Mouse (Mus musculus) kidney, embryonic 14.5 days (tissue): ENCODE results near the gene Caskin2. TPM values are rescaled to one million over a fixed set of nuclear protein-coding genes. Genes with fewer than 3 reads are reported as not detected.
"Not testable (repeated sequence)": the region's sequence is repeated elsewhere in the genome, so short reads cannot be mapped to it uniquely, and the experiment has no call there.

ENCODE experiments used
- ATAC-seq: fragments of 200-750 bp; cut with Nextera tagmentation; 2 replicates; pipeline ENCODE4 v1.8.0; 2017; ENCODE audit warnings: moderate number of reproducible peaks, mild to moderate bottlenecking, moderate TSS enrichment, moderate library complexity; ENCODE audit not compliant: low FRiP score, low TSS enrichment
- H3K27ac ChIP-seq: fragments of 300-500 bp; sonication (generic); 2 replicates; pipeline ENCODE4 v1.5.1; 2014; ENCODE audit warnings: low read depth, mild to moderate bottlenecking, low read length, moderate library complexity, mixed read lengths
- H3K27me3 ChIP-seq: fragments of 300-500 bp; sonication (generic); 2 replicates; pipeline ENCODE4 v1.6.1; 2014; ENCODE audit warnings: mild to moderate bottlenecking, low read length; ENCODE audit not compliant: control insufficient read depth, insufficient read depth
- H3K36me3 ChIP-seq: fragments of 300-500 bp; sonication (generic); 2 replicates; pipeline ENCODE4 v1.6.1; 2014; ENCODE audit warnings: low read length, mixed read lengths; ENCODE audit not compliant: control insufficient read depth, insufficient read depth
- H3K4me1 ChIP-seq: fragments of 300-500 bp; sonication (generic); 2 replicates; pipeline ENCODE4 v1.6.1; 2014; ENCODE audit warnings: low read length, mixed read lengths; ENCODE audit not compliant: control insufficient read depth, insufficient read depth
- H3K4me2 ChIP-seq: fragments of 300-500 bp; sonication (generic); replicated peaks from 2 replicates; pipeline ENCODE4 v1.6.1; 2014; ENCODE audit warnings: low read depth, mild to moderate bottlenecking, low read length
- H3K4me3 ChIP-seq: fragments of 300-500 bp; sonication (generic); 2 replicates; pipeline ENCODE4 v1.5.1; 2014; ENCODE audit warnings: mild to moderate bottlenecking, low read length
- H3K9ac ChIP-seq: fragments of 300-500 bp; sonication (generic); 2 replicates; pipeline ENCODE4 v1.6.1; 2014; ENCODE audit warnings: low read depth, mild to moderate bottlenecking, low read length, moderate library complexity
- H3K9me3 ChIP-seq: fragments of 300-500 bp; sonication (generic); 2 replicates; pipeline ENCODE4 v1.6.1; 2016; ENCODE audit warnings: low read length; ENCODE audit not compliant: control insufficient read depth
- WGBS: fragments of 180-500 bp; shearing (Covaris S2); extraction: QIAGEN DNeasy Blood & Tissue Kit; methylation state at CpG from one replicate; pipeline ENCODE4 v1.1.7; 2014; 5-methylcytosine and 5-hydroxymethylcytosine counted together
- polyA plus RNA-seq: library from polyadenylated mRNA; unstranded; fragments of >200 nt; fragmentation: Nextera tagmentation; extraction: Ambion mirVana; gene quantifications from 2 replicates; pipeline ENCODE4 v1.2.1, GENCODE M21; 2014

The Caskin2 gene
- polyA plus RNA-seq, 1 experiment from 2014 or later: 17.5 TPM

DNA sequence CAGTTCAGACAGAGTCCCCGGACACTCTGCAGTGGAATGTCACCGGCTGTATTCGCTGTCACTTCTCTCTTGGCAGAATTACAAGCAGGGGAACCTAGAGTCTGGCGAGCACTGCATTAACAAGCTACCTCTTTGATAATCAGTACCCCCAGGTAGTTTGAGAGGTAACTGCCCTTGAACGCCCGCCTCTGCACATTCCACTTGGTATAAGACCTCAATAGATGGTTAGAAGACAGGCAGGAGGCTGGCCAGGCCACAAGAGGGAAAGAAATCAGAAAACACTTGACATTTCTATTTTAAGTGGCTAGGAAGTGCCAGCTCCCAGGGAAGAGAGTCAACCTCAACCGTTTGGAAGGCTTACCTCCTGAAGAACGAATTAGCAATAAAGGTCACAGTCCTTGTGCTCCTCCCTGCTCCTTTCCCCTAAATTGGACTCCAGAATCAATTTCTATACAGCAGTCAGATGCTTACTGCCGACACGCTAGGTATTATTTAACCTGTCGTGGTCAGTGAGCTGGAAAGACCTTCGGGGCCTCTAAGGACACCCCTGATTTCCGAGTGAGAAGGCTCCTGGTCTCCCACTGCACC is 47.0 kb downstream of the Caskin2 start:
- peaks cover 24% of the 10 kb centered on the region for H3K4me1 ChIP-seq
- peak overlapping the region; percentile 78 for H3K9ac ChIP-seq
- no peaks in the 10 kb centered on the region for H3K9me3 ChIP-seq
- 23% methylated on average over 13 of the region's 13 CpGs for WGBS
- no peaks in the 10 kb centered on the region for H3K27me3 ChIP-seq
- peak overlapping the region; percentile 80 for H3K4me2 ChIP-seq
- peak overlapping the region; percentile 81 for H3K4me3 ChIP-seq
- no peaks in the 10 kb centered on the region for H3K36me3 ChIP-seq
- H3K27ac ChIP-seq: peak overlapping the region; percentile 87
- ATAC-seq: no peak

DNA sequence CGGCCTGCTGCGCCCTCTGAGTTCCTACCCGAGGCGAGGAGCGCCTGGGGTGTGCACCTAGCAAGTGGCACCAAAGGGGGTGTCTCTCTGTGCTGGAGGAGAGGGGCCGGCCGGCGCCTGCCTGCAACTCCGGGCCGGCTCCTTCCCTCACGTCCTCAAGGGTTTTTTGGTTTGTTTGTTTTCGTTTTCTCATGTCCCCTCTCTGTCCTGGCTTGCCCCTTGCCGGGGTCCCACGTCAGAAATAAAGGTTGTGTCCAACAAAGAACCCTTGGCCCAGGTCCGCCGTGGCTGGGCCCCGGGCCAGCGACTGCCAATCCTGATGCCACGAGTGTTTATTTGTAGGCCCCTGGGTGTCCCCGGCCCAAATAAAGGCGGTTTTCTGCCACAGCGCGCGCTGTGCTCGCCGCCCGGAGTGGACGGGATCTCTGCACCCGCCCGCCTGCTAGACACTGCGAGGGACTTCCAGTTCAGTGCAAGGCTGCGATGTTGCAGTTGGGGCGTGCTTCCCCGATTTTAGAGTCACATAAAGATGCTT is 47.8 kb downstream of the Caskin2 start:
- Histone ChIP-seq H3K27me3 (no peaks in the 10 kb centered on the region), H3K4me1 (peaks cover 24% of the 10 kb centered on the region), H3K4me3 (peak overlapping the region; percentile 81), H3K36me3 (no peaks in the 10 kb centered on the region), H3K9ac (peak overlapping the region; percentile 78), H3K9me3 (no peaks in the 10 kb centered on the region), H3K4me2 (peak overlapping the region; percentile 80), H3K27ac (peak overlapping the region; percentile 87)
- WGBS: under 1% methylated on average over 32 of the region's 34 CpGs
- peak; percentile 87 for ATAC-seq

DNA sequence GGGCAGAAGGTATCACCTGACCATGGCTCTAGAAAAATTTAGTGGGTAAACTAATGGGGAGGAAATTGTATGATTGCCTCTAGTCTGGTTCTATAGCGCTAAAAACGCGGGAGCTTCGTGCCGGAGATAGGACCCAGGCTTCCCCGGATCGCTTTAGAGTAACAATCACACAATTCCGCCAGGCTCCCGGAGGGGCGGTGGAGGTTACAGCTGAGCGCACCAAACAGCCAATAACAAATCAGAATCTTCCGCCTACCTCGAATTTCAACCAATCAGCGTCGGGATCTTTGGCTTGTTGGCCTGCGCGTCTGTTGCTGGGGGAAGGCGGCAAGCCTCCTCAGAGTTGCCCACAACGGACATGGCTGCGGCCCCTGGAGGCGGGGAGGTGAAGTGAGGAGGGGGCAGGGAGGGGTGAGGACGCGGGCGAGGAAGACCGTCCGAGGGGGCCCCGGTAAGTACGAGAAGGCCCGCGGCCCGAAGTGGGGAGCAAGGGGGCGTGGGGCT is 48.3 kb downstream of the Caskin2 start, which contains the start of gene Tmem94:
Gene Tmem94, plus strand, starts transcription at position 331 of the 504 bp plus-strand sequence.
- no peaks in the 10 kb centered on the region for H3K36me3 ChIP-seq
- WGBS: under 1% methylated on average over 31 of the region's 32 CpGs
- ATAC-seq: peak; percentile 98

DNA sequence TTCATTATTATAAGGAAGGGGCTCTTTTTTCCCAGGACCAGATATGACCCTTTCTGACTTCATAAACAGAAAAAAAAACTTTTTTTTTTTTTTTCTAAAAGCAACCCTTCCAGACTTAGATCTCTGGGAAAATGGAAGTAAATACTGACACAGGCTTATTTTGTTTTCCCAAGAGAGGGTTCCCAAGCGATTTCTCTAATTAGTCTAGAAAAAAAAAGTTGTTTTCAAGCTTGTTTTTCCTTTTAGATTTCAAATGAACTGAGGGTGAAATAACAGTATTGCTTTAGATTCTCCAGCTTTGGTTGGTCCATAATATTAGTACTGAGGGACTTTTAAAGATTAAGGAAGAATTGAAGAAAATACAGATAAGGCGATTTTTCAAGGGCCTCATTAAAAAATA is 48.7 kb downstream of the Caskin2 start:
- no peak for ATAC-seq
- Histone ChIP-seq H3K27me3 (no peaks in the 10 kb centered on the region), H3K4me1 (peaks cover 17% of the 10 kb centered on the region), H3K9me3 (no peaks in the 10 kb centered on the region), H3K4me3 (peak overlapping the region; percentile 81), H3K36me3 (no peaks in the 10 kb centered on the region), H3K9ac (peak overlapping the region; percentile 15; the same call in 1 of the 2 replicates), H3K4me2 (peak overlapping the region; percentile 35), H3K27ac (no peak overlapping the region)
- WGBS: 32% methylated on average over 2 of the region's 2 CpGs

More for the DNA sequence above, 48.3 kb downstream of the Caskin2 start, which contains the start of gene Tmem94:
- Histone ChIP-seq H3K9ac (peak within 1 kb of the TSS; percentile 78), H3K4me2 (peak within 1 kb of the TSS; percentile 80), H3K9me3 (no peaks in the 10 kb centered on the region), H3K27me3 (no peaks in the 10 kb centered on the region), H3K4me1 (peaks cover 21% of the 10 kb centered on the region), H3K4me3 (peak within 1 kb of the TSS; percentile 81), H3K27ac (peak within 1 kb of the TSS; percentile 87)

DNA sequence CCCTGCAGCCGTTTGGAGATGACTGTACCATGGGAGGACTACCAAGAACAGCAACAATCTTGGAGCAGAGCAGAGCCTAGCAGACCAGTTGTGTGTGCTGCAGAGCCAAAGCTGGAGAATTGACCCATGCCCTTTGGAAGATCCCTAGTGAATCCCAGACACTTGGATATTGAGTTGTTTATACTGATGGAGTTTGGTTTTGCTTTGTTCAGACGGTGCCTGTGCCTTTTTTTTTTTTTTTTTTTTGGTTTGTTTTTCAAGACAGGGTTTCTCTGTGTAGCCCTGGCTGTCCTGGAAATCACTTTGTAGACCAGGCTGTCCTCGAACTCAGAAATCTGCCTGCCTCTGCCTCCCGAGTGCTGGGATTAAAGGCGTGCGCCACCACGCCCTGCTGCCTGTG is 51.3 kb downstream of the Caskin2 start:
- H3K27me3 ChIP-seq, H3K4me2 ChIP-seq, H3K27ac ChIP-seq, H3K36me3 ChIP-seq, H3K9ac ChIP-seq, H3K9me3 ChIP-seq, ATAC-seq, H3K4me3 ChIP-seq, H3K4me1 ChIP-seq: not testable (repeated sequence)
- WGBS: 91% methylated on average over 7 of the region's 7 CpGs

DNA sequence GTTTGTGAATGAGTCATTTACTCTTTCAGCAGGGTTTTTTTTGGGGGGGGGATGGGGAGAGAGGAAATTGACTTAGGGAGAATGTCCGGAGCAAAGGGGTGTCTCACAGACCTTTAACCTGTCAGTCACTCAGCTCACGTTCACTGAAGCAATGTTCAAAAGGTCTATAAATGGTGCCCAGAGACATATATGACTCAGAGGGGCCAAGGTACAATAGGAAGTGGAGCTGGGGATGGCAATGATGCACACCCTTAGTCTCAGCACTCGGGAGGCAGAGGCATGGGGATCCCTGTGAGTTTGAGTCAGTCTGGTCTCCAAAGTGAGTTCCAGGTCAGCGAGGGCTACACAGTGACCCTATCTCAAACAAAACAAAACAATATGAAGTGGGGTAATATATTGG is 60.0 kb downstream of the Caskin2 start:
- no peak for ATAC-seq
- no peak overlapping the region for H3K4me3 ChIP-seq
- no peaks in the 10 kb centered on the region for H3K27me3 ChIP-seq
- H3K27ac ChIP-seq: no peak overlapping the region
- H3K4me1 ChIP-seq: no peaks in the 10 kb centered on the region
- no peaks in the 10 kb centered on the region for H3K9me3 ChIP-seq
- no peak overlapping the region for H3K9ac ChIP-seq
- no peak overlapping the region for H3K4me2 ChIP-seq
- no peaks in the 10 kb centered on the region for H3K36me3 ChIP-seq
- 42% methylated on average over 4 of the region's 4 CpGs for WGBS

DNA sequence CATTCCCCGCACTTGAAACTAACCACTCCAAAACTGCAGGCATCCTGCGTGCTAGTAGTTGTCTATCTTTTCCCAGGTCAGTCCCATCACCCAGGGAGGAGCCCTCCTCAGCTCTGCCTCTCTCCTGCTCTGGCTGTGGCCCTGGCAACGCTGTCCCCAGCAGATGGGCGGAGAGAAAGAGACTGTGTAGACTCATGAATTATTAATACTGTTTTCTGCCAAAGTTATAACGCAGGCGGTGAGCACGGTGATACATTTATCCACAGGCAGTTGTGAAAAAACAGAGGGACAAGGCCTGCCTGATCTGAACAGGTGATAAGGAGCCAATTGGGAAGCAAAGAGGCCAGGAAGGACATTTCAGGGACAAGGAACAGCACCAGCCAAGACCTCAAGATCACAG is 60.8 kb downstream of the Caskin2 start:
- WGBS: 72% methylated on average over 7 of the region's 7 CpGs
- no peak overlapping the region for H3K9ac ChIP-seq
- H3K36me3 ChIP-seq: no peaks in the 10 kb centered on the region
- no peak overlapping the region for H3K27ac ChIP-seq
- no peaks in the 10 kb centered on the region for H3K9me3 ChIP-seq
- H3K4me1 ChIP-seq: no peaks in the 10 kb centered on the region
- no peak overlapping the region for H3K4me2 ChIP-seq
- no peak overlapping the region for H3K4me3 ChIP-seq
- no peak for ATAC-seq
- H3K27me3 ChIP-seq: no peaks in the 10 kb centered on the region

DNA sequence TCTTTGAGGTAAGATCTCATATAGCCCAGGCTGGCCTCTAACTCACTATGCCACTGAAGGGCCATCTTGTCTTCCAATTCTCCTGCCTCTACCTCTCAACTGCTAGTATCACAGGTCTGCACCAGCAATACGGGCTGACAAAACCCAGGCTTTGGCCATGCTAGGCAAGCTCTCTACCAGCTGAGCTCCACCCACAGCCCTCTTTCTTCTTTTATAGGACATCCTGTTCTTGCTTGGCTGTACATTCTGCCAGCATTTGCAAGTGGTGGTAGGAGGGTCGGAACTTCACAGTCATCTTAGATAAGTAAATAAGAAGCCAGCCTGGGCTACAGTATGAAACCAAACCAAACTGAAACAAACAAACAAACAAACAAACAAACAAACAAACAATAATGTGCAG is 61.7 kb downstream of the Caskin2 start:
- H3K27ac ChIP-seq: no peak overlapping the region
- WGBS: 61% methylated on average over 2 of the region's 2 CpGs
- no peak for ATAC-seq

DNA sequence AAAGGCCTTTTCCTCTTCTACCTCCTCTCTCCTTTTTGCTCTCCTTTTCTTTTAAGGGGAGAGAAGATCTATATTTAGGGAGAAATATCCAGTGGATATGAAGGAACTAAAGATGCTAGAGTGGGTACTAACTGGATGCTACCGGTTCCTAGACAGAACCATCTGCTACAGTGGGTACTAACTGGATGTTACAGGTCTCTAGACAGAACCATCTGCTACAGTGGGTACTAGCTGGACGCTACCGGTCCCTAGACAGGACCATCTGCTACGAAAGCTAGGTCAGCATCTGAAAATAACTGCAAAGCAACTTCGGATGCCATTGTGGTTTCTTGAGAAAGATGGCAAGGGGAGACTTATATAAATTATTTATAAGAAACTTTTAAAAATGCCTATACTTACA is 63.6 kb downstream of the Caskin2 start:
- Histone ChIP-seq H3K4me2 (no peak overlapping the region), H3K27ac (no peak overlapping the region), H3K4me3 (no peak overlapping the region), H3K9ac (no peak overlapping the region), H3K4me1 (0 out of 2 replicates have a peak, but pooled peaks cover 2% of the 10 kb centered on the region), H3K27me3 (no peaks in the 10 kb centered on the region), H3K9me3 (no peaks in the 10 kb centered on the region), H3K36me3 (no peaks in the 10 kb centered on the region)
- no peak for ATAC-seq
- 87% methylated on average over 5 of the region's 5 CpGs for WGBS

More for the DNA sequence above, 61.7 kb downstream of the Caskin2 start:
- Histone ChIP-seq H3K9me3 (no peaks in the 10 kb centered on the region), H3K4me3 (no peak overlapping the region), H3K36me3 (no peaks in the 10 kb centered on the region), H3K9ac (no peak overlapping the region), H3K4me1 (0 out of 2 replicates have a peak, but pooled peaks cover 2% of the 10 kb centered on the region), H3K27me3 (no peaks in the 10 kb centered on the region), H3K4me2 (no peak overlapping the region)
